Mouse (Mus musculus) ES-E14 (cell line): ENCODE measurements around the gene Mien1. TPM values are rescaled to one million over a fixed set of nuclear protein-coding genes. Genes with fewer than 3 reads are reported as not detected.

Experiments used
- DNase-seq: peaks from one replicate; pipeline ENCODE4 v3.0.0-alpha.2; 2013; ENCODE audit warnings: low read depth, low spot score
- H3K27ac ChIP-seq: 2 replicates; pipeline ENCODE4 v1.5.1; 2012; ENCODE audit warnings: low read depth, mild to moderate bottlenecking, low read length, moderate library complexity, mixed read lengths; ENCODE audit not compliant: poor library complexity, insufficient read depth, severe bottlenecking
- H3K36me3 ChIP-seq: 2 replicates; pipeline ENCODE4 v1.6.1; 2012; ENCODE audit warnings: mild to moderate bottlenecking, low read length, moderate library complexity, mixed read lengths; ENCODE audit not compliant: control insufficient read depth, poor library complexity, insufficient read depth, severe bottlenecking
- H3K4me1 ChIP-seq, 2 experiments: fragments of 150-350 bp in 1 of 2; sonication (generic) in 1 of 2; 2 replicates each; pipeline ENCODE4 v1.6.1; 2012; ENCODE audit warnings: low read length in 2 of 2, mild to moderate bottlenecking in 1 of 2, mixed read lengths in 1 of 2; ENCODE audit not compliant: control insufficient read depth in 2 of 2, insufficient read depth in 2 of 2, poor library complexity in 1 of 2
- H3K4me3 ChIP-seq, 2 experiments: fragments of 150-350 bp in 1 of 2; sonication (generic) in 1 of 2; 2 replicates each; pipeline ENCODE4 v1.5.1; 2012; ENCODE audit warnings: low read length in 2 of 2, low read depth in 1 of 2, mild to moderate bottlenecking in 1 of 2, mixed read lengths in 1 of 2; ENCODE audit not compliant: insufficient read depth in 1 of 2, poor library complexity in 1 of 2, severe bottlenecking in 1 of 2
- H3K9ac ChIP-seq: 2 replicates; pipeline ENCODE4 v1.6.1; 2012; ENCODE audit warnings: low read depth, mild to moderate bottlenecking, low read length, mixed read lengths; ENCODE audit not compliant: poor library complexity, insufficient read depth, severe bottlenecking
- H3K9me3 ChIP-seq: fragments of 150-350 bp; sonication (generic); 2 replicates; pipeline ENCODE4 v1.6.1; 2012; ENCODE audit warnings: low read depth, mild to moderate bottlenecking, low read length; ENCODE audit not compliant: control insufficient read depth, insufficient read depth
- CHD2 ChIP-seq: IDR thresholded peaks from 2 replicates; pipeline ENCODE4 v1.6.1; 2014; ENCODE audit warnings: mild to moderate bottlenecking, low read depth, low read length, inconsistent platforms
- HCFC1 ChIP-seq: IDR thresholded peaks from 2 replicates; pipeline ENCODE4 v1.6.1; 2012; ENCODE audit warnings: low read length, inconsistent platforms, borderline replicate concordance; ENCODE audit not compliant: insufficient read depth
- MAFK ChIP-seq: IDR thresholded peaks from 2 replicates; pipeline ENCODE4 v1.6.1; 2014; ENCODE audit warnings: mild to moderate bottlenecking, low read depth, low read length, inconsistent platforms; ENCODE audit not compliant: insufficient read depth
- ZC3H11A ChIP-seq: IDR thresholded peaks from 2 replicates; pipeline ENCODE4 v1.6.1; 2012; ENCODE audit warnings: low read depth, mild to moderate bottlenecking, inconsistent platforms, low read length, borderline replicate concordance
- ZNF384 ChIP-seq: IDR thresholded peaks from 2 replicates; pipeline ENCODE4 v1.6.1; 2012; ENCODE audit warnings: low read depth, low read length, inconsistent platforms
- in situ Hi-C, 2 experiments: fragments of 600-800 bp; cut with MboI; formaldehyde crosslinking; loops; one replicate each; pipeline ENCODE4 v1.15.1; 2025; ENCODE audit warnings: low sequenced_read_pairs in 2 of 2, inconsistent platforms in 1 of 2; ENCODE audit not compliant: unreplicated experiment in 2 of 2
- total RNA-seq: library from RNA; depleted of rRNA; stranded (reverse); fragments of 300-350 nt; gene quantifications from 2 replicates; pipeline ENCODE4 v1.2.3, GENCODE M21; 2012

Gene Mien1
- total RNA-seq, 1 experiment = 52.5 TPM

DNA sequence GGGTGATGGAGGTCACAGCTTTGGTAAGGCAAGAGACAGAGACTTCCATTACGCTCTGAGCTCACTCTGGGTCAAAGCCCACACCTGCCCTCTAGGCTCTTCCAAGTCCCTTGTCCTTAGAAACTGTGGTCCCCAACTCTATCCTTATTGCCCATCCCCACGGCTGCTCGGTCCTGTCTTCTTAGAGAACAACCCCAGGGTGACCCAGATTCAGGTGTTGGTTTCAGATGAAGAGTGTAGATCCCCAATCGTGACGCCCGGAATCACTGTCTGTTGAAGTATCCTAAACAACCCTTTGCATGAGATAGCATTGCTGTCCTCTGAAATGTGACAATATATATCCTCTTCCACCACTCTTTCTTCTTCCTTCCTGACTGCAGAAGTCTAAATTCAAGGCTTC is 23.5 kb upstream of the Mien1 start:
- TF ChIP-seq HCFC1 (no peak), ZNF384 (no peak), ZC3H11A (no peak), MAFK (no peak), CHD2 (no peak)
- no peak for DNase-seq
- Histone ChIP-seq H3K4me1 (peaks cover 3 to 21% of the 10 kb centered on the region in 2 experiments; a peak in 3 of 4 replicates), H3K9me3 (no peaks in the 10 kb centered on the region), H3K27ac (no peak overlapping the region), H3K9ac (no peak overlapping the region), H3K36me3 (no peaks in the 10 kb centered on the region), H3K4me3 (no peak overlapping the region)
- in situ Hi-C loops = no loop called here

DNA sequence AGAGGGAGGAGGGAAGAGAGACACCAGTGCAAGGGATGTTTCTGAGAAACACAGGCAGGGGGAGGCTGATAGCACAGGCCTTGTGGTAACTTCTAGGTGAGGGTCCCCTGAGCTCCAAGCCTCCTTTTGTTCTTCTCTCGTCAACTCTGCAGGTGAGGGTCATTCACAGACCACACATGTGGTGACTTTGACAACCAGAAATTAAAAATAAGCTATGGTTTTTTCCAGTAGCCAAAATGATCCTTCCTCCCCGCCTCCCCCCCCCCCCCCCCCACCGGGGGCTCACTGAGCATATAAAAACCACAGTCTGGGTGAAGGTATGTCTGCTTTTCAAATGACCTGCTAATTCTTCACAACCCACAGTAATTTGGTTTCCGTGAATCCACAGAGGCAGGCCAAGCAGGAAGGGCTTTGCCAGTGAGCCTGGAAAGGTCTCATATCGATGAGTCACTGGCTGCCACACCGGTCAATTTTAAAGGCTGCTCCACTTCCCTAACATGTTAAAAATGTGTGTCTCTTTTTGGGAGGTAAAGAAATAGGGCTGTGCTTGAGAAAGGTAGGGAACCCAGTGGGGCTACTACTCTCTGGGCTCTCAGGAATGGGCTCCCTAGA is 22.4 kb upstream of the Mien1 start:
- no peaks in the 10 kb centered on the region for H3K36me3 ChIP-seq
- H3K9ac ChIP-seq = no peak overlapping the region
- DNase-seq = no peak
- TF ChIP-seq CHD2 = no peak
- no peak for TF ChIP-seq MAFK
- no peak for TF ChIP-seq ZC3H11A
- no peak for TF ChIP-seq ZNF384
- no peak for TF ChIP-seq HCFC1
- in situ Hi-C loops = no loop called here
- no peak overlapping the region for H3K27ac ChIP-seq
- H3K9me3 ChIP-seq = no peaks in the 10 kb centered on the region
- H3K4me3 ChIP-seq = no peak overlapping the region
- H3K4me1 ChIP-seq = peaks cover 3 to 24% of the 10 kb centered on the region in 2 experiments; a peak in 3 of 4 replicates

DNA sequence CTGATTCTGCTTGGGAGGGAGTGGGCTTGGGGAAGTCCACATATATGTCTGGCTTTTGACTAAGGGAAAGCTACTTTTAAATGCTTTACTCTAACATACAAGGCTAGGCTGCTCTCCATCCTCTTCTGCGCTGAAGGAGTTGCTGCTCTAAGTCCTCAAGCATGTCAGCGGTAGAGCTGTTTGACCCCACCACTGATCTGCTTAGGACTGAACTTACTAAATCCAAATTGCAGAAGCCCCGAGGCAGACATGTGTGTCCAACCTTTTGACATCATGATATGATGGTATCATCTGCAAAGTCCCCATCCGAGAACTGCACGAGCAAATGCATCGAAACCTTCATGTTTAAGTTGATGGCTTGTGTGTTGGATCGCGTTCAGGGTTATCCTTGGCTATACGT is 21.1 kb upstream of the Mien1 start:
- no peak for DNase-seq
- Histone ChIP-seq H3K9ac (no peak overlapping the region), H3K4me1 (peaks cover 3 to 24% of the 10 kb centered on the region in 2 experiments; a peak in 3 of 4 replicates), H3K36me3 (peaks cover 9% of the 10 kb centered on the region), H3K27ac (no peak overlapping the region), H3K9me3 (no peaks in the 10 kb centered on the region), H3K4me3 (no peak overlapping the region)
- in situ Hi-C loops = no loop called here
- TF ChIP-seq ZNF384 = no peak
- TF ChIP-seq MAFK = no peak
- TF ChIP-seq ZC3H11A = no peak
- no peak for TF ChIP-seq CHD2
- TF ChIP-seq HCFC1 = no peak

DNA sequence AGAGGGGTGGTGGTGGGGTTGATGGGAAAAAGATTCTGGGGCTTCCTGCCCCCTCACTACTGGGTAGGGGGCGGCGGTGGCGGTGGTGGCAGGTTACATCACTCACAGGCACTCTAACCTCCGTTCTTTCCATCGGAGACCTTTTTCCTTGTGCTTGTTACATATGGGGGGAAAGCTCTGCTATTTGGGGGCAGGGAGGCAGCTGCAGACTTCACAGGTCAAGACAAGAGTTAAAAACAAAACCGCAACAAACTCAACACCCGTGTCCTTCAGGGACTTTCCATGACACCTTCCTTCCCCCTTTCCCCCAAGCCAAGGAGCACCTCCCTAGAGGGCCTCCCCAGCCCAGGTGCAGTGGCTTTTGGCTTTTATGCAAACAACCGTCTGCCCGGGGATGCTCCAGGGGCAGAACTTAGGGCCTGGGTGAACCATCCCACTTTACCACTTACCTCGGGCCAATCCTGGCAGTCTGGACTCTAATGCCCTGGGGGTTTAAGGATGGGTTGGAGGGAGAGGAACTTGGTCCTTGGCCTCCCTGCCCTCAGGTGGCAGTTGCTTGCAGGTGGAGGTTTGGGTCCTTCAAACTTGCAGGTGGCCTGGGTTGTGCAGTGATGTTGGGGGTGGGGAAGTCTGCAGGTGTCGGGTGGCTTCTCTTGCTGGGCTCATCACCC is 20.4 kb upstream of the Mien1 start:
- Histone ChIP-seq H3K9me3 (no peaks in the 10 kb centered on the region), H3K9ac (no peak overlapping the region), H3K36me3 (peaks cover 16% of the 10 kb centered on the region), H3K4me3 (no peak overlapping the region), H3K4me1 (peaks cover 3 to 24% of the 10 kb centered on the region in 2 experiments; a peak in 3 of 4 replicates), H3K27ac (no peak overlapping the region)
- no peak for TF ChIP-seq ZC3H11A
- TF ChIP-seq HCFC1 = no peak
- TF ChIP-seq CHD2 = no peak
- TF ChIP-seq MAFK = no peak
- TF ChIP-seq ZNF384 = no peak
- in situ Hi-C loops = no loop called here
- no peak for DNase-seq
